Mouse (Mus musculus) cerebral cortex, adult 2 months (tissue): ENCODE results near the gene Ctbs.

ENCODE experiments used
- WGBS: fragments of 180-500 bp; shearing (Covaris S2); methylation state at CpG from one replicate; pipeline ENCODE4 v1.1.7; 2018; 5-methylcytosine and 5-hydroxymethylcytosine counted together

Gene Ctbs

GRCm38 (mm10) chr3:146499431-146500002, 49.9 kb downstream of the Ctbs start, which contains the start of the genes Spata1 and Gng5:
Spata1 (minus strand) TSS chr3:146499753.
Gng5 (plus strand) TSS chr3:146499807.
- under 1% methylated on average over 50 of the region's 88 CpGs for WGBS

DNA sequence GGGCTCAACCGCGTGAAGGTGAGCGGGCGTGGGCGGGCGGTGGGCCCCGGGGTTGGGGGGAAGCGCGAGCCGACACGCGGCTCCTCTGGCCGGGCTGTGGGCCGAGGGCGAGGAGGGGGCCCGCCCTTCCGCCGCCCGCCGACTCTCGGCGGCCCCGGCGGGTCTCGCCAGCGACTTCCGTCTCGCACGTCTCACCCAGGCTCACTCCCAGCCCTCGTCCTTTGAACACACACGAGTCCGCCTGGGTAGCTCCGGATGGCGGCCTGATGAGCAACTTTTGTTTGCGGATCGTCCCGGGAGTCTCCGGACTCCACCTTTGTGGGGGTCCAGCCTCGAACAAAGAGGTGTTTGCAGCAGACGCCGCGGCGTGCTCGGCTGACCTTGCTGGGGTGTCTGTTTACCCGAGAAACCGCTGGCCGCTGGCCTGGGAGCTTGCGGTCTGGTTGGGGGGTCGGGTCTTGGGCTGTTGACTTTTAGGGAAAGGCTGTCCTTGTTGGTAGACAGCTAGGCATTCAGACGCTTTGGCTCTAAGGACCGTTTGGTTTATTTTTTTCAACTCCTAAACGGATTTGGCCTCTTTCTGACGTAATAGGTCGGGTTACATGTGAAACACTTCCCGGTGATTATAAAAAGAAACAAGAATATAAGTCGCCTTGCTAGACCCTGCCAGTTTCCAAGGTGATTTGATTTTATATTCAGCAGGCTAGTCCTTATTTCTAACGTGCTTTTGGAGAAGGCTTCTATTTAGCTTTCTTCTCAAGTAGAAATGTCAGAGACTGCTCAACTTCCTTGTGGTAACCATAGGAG, 50.6 kb downstream of the Ctbs start:
- WGBS = 1% methylated on average over 57 of the region's 57 CpGs

GRCm38 (mm10) chr3:146500810-146501201, 51.2 kb downstream of the Ctbs start:
- 35% methylated on average over 5 of the region's 5 CpGs for WGBS

DNA sequence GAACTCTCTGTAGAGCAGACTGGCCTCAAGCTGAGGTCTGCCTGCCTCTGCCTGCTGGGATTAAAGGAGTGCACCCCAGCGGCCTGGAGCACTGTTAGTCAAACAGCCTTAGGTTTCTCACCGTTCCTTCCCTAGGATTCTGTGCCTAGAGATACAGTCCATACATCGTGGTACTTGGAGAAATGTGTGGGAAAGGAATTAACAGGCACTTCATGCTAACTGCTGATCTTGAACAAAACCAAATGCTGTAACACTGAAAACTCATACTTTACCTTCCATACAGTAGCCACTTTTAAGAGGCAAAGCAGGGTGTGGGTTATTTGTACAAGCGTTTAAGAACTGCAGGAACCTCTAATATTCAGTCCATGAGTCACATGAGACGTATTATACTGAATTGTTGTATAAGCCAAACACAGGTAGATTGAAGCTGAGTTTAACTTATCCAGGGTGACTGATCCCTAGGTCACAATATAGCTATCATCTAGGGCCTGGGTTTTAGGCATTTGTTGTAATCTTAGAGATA, 52.1 kb downstream of the Ctbs start:
- WGBS = 51% methylated on average over 5 of the region's 5 CpGs

- 96% methylated on average over 7 of the region's 7 CpGs for WGBS
Observed at GRCm38 (mm10) chr3:146506711-146507110, 57.1 kb downstream of the Ctbs start.
